Mouse (Mus musculus) heart, embryonic 16.5 days (tissue): ENCODE data around the gene D630003M21Rik. TPM values are rescaled to one million over a fixed set of nuclear protein-coding genes. Genes with fewer than 3 reads are reported as not detected.

ENCODE experiments used
- ATAC-seq: fragments of 200-750 bp; cut with Nextera tagmentation; replicated peaks from 2 replicates; pipeline ENCODE4 v1.8.0; 2017; ENCODE audit warnings: moderate number of reproducible peaks; ENCODE audit not compliant: insufficient read depth, low FRiP score; ENCODE audit errors: extremely low read depth
- H3K27ac ChIP-seq: fragments of 300-500 bp; sonication (generic); 2 replicates; pipeline ENCODE4 v1.5.1; 2014; ENCODE audit warnings: mild to moderate bottlenecking, low read length, control low read depth, moderate library complexity
- H3K27me3 ChIP-seq: fragments of 300-500 bp; sonication (generic); 2 replicates; pipeline ENCODE4 v1.6.1; 2014; ENCODE audit warnings: low read length, mixed read lengths; ENCODE audit not compliant: control insufficient read depth, insufficient read depth
- H3K36me3 ChIP-seq: fragments of 300-500 bp; sonication (generic); 2 replicates; pipeline ENCODE4 v1.6.1; 2014; ENCODE audit not compliant: control insufficient read depth, insufficient read depth
- H3K4me1 ChIP-seq: fragments of 300-500 bp; sonication (generic); 2 replicates; pipeline ENCODE4 v1.6.1; 2014; ENCODE audit warnings: low read length, mixed read lengths; ENCODE audit not compliant: control insufficient read depth, insufficient read depth
- H3K4me2 ChIP-seq: fragments of 300-500 bp; sonication (generic); 2 replicates; pipeline ENCODE4 v1.6.1; 2014; ENCODE audit warnings: low read depth, mild to moderate bottlenecking, control low read depth, low read length
- H3K4me3 ChIP-seq: fragments of 300-500 bp; sonication (generic); 2 replicates; pipeline ENCODE4 v1.5.1; 2014; ENCODE audit warnings: mild to moderate bottlenecking, control low read depth, low read length
- H3K9ac ChIP-seq: fragments of 300-500 bp; sonication (generic); 2 replicates; pipeline ENCODE4 v1.6.1; 2014; ENCODE audit warnings: low read length, control low read depth
- H3K9me3 ChIP-seq: fragments of 300-500 bp; sonication (generic); replicated peaks from 2 replicates; pipeline ENCODE4 v1.6.1; 2016; ENCODE audit warnings: low read length; ENCODE audit not compliant: control insufficient read depth
- WGBS: fragments of 180-500 bp; shearing (Covaris S2); extraction: QIAGEN DNeasy Blood & Tissue Kit; methylation state at CpG from one replicate; pipeline ENCODE4 v1.1.7; 2014; 5-methylcytosine and 5-hydroxymethylcytosine counted together
- polyA plus RNA-seq: library from polyadenylated mRNA; unstranded; fragments of >200 nt; fragmentation: Nextera tagmentation; extraction: Ambion mirVana; gene quantifications from 2 replicates; pipeline ENCODE4 v1.2.1, GENCODE M21; 2015

The D630003M21Rik gene
- polyA plus RNA-seq, result 2.2 and 2.5 TPM in 2 replicates

DNA sequence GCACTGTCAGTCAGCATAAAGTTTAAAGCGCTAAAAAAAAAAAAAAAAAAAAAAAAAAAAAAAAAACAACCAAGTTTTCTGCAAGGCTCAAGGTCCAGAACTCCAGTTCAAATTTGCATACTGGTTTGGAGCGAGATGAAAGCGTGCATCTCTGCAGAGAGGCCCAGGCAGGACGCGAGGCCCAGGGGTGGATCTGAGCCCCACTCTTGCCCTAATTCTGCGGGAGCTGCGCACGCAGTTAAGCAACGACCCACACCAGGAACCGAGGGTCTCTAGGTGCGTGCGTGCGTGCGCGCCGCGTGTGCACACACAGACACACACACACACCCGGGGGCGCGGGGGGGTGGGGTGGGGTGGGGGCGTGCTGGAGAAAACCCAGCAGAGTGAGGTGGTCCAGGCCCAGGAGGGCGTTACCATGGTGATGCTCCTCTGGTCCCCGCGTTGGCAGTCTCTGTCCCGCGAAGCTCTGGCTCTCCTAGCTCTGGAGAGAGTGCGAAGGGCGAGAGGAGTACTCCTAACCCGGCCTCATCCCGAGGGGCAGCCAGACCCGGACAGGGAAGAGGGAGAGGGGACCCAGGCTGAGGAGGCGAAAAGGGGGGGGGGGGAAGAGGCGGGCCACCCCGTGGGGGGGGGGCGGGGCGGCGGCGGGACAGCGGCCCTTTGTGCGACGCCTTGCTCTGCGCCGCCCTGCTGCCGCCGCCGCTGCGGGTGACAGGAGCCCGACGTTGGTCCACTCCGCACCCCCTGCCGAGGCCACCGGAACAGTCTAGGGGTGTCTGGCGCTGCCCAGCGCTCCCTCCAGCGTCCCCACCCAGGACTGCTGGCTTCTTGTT is at the start of gene D630003M21Rik:
Gene D630003M21Rik (minus strand): TSS at position 553 of the 833 bp plus-strand sequence.
- peak within 1 kb of the TSS; percentile 79 for H3K4me2 ChIP-seq
- H3K36me3 ChIP-seq, result no peaks in the 10 kb centered on the region
- ATAC-seq, result peak; percentile 46
- peaks cover 6% of the 10 kb centered on the region; the same call in 1 of the 2 replicates for H3K4me1 ChIP-seq
- 1% methylated on average over 44 of the region's 55 CpGs for WGBS
- peak within 1 kb of the TSS; percentile 47 for H3K4me3 ChIP-seq
- H3K27ac ChIP-seq, result no peak within 1 kb of the TSS
- H3K9ac ChIP-seq, result peak within 1 kb of the TSS; percentile 61
- H3K9me3 ChIP-seq, result no peaks in the 10 kb centered on the region
- H3K27me3 ChIP-seq, result peaks cover 5% of the 10 kb centered on the region

DNA sequence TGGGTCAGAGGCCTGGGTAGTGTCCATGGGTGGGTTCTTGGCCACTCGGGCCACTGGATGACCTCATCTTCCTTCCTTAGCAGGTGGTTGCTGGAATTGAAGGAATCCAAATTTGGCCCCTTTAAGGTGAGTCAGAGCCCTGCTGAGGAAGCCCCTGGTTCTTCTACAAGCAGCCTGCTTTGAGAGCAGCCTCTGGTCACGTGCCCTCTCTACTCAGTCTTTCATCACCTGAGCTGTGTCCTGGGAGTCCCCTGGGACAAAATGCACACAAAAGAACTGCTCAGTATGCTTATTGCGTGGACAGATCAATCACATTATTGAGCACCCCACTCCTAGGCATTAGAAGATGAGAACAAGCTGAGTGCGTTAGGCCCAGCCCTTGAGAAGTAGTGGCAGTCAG is 47.9 kb upstream of the D630003M21Rik start:
- H3K4me1 ChIP-seq, result no peaks in the 10 kb centered on the region
- H3K4me2 ChIP-seq, result no peak overlapping the region
- no peak overlapping the region for H3K4me3 ChIP-seq
- no peak overlapping the region for H3K27ac ChIP-seq
- no peaks in the 10 kb centered on the region for H3K36me3 ChIP-seq
- no peak overlapping the region for H3K9ac ChIP-seq
- 58% methylated on average over 4 of the region's 4 CpGs for WGBS
- no peaks in the 10 kb centered on the region for H3K9me3 ChIP-seq
- no peak for ATAC-seq
- no peaks in the 10 kb centered on the region for H3K27me3 ChIP-seq

DNA sequence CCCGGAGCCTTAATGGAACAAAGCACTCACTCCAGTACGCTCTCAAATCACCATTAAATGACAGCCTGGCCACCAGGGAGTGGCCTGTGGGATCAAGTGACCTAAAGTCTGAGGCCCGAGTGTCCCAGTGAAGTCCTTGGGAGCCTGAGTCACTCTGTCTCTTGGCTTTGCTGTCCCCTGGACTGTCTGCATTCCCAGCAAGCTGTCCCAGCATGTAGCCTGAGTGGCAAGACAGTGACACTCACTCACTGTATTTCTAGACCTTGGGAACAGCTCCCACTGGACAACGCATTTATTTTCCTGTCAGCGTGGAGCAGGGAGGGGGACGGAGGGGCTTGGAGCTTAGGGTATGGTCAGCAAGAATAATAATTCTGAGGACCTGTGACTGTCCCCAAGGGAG is 47.4 kb upstream of the D630003M21Rik start:
- no peaks in the 10 kb centered on the region for H3K27me3 ChIP-seq
- no peak for ATAC-seq
- H3K4me3 ChIP-seq, result no peak overlapping the region
- no peaks in the 10 kb centered on the region for H3K36me3 ChIP-seq
- no peak overlapping the region for H3K9ac ChIP-seq
- 62% methylated on average over 6 of the region's 6 CpGs for WGBS
- no peak overlapping the region for H3K27ac ChIP-seq
- no peak overlapping the region for H3K4me2 ChIP-seq
- no peaks in the 10 kb centered on the region for H3K4me1 ChIP-seq
- H3K9me3 ChIP-seq, result no peaks in the 10 kb centered on the region

DNA sequence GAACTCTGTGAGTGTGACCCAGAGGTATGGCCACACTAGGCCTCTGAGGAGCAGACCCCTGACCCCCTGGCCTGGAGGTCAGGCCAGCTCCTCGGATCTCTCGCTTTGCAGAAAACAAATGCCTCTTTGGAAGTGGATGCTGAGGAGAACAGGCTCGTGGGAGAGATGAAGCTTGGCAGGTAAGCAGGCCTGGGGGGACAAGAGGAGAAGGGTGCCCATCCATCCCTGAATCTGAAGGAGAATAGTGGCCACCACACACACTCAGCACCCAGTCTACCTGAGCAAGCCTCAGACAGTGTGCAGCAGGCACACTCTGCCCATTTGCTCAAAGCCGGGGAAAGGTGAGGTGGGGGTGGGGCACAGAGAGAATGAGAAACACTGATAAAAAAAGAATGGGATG is 46.8 kb upstream of the D630003M21Rik start:
- WGBS, result 81% methylated on average over 4 of the region's 4 CpGs
- Histone ChIP-seq H3K27me3 (no peaks in the 10 kb centered on the region), H3K36me3 (no peaks in the 10 kb centered on the region), H3K4me1 (no peaks in the 10 kb centered on the region), H3K27ac (no peak overlapping the region), H3K9ac (no peak overlapping the region), H3K4me3 (no peak overlapping the region), H3K4me2 (no peak overlapping the region), H3K9me3 (no peaks in the 10 kb centered on the region)
- no peak for ATAC-seq

DNA sequence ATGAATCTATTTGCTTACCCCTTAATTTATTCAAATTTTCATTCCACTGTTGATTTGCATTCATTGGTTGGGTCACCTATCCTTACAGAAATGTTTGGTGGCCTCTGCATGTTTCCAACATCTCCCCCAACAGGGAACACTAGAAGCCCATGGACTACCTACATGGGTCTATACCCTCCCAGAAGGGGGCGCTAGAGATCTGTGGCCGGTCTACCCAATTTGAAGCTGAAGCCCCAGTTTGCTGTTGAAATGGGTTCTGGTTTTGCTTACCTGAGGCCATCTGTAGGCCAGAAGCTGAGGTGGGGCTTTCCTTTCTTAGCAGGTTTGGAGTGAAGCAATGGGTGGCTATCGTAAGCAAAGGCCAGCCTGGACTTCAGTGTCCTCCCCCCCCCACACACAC is 46.3 kb upstream of the D630003M21Rik start:
- Histone ChIP-seq H3K36me3 (no peaks in the 10 kb centered on the region), H3K27ac (no peak overlapping the region), H3K9me3 (no peaks in the 10 kb centered on the region), H3K9ac (no peak overlapping the region), H3K4me3 (no peak overlapping the region), H3K4me2 (no peak overlapping the region), H3K4me1 (no peaks in the 10 kb centered on the region), H3K27me3 (no peaks in the 10 kb centered on the region)
- ATAC-seq, result no peak
- 90% methylated on average over 3 of the region's 3 CpGs for WGBS

DNA sequence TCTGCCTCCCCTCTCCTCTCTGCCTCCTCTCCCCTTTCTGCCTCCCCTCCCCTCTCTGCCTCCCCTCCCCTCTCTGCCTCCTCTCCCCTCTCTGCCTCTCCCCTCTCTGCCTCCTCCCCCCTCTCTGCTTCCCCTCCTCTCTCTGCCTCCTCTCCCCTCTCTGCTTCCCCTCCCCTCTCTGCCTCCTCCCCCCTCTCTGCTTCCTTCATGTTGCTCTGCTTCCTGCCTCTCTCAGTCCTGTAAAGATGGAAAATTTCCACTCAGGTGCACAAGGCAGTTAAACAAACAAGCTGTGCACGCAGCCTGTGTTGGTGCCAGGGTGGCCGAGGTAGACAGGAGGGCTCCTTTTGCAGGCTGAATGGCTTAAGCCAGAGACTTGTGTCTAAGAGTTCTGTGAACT is 44.6 kb upstream of the D630003M21Rik start:
- Histone ChIP-seq H3K9me3 (no peaks in the 10 kb centered on the region), H3K36me3 (no peaks in the 10 kb centered on the region), H3K27ac (no peak overlapping the region), H3K4me3 (no peak overlapping the region), H3K4me2 (no peak overlapping the region), H3K9ac (no peak overlapping the region), H3K27me3 (no peaks in the 10 kb centered on the region), H3K4me1 (no peaks in the 10 kb centered on the region)
- no peak for ATAC-seq
- WGBS, result 30% methylated on average over 2 of the region's 2 CpGs

DNA sequence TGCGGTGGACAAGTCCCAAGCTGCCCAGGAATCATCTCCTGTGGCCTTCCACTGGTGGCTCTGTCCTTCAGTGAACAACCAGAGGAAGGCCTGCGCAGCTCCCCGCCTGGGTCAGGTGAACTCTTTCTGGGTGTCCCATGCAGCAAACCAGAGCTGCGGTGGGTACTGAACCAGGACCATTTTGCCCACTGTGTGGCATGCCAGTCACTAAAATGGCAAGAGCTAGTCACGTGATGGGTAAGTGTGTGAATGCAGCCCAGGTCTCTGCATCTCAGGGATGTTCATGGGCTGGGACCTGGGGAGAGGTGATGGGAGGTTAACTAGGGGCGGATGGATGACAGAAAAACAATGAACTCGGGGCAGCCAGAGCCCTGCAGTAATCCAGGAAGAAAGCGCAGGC is 41.0 kb upstream of the D630003M21Rik start:
- WGBS, result 80% methylated on average over 8 of the region's 8 CpGs
- Histone ChIP-seq H3K4me3 (no peak overlapping the region), H3K36me3 (no peaks in the 10 kb centered on the region), H3K27ac (no peak overlapping the region), H3K9ac (no peak overlapping the region), H3K9me3 (no peaks in the 10 kb centered on the region), H3K4me1 (0 out of 2 replicates have a peak, but pooled peaks cover 5% of the 10 kb centered on the region), H3K27me3 (no peaks in the 10 kb centered on the region), H3K4me2 (no peak overlapping the region)
- no peak for ATAC-seq

DNA sequence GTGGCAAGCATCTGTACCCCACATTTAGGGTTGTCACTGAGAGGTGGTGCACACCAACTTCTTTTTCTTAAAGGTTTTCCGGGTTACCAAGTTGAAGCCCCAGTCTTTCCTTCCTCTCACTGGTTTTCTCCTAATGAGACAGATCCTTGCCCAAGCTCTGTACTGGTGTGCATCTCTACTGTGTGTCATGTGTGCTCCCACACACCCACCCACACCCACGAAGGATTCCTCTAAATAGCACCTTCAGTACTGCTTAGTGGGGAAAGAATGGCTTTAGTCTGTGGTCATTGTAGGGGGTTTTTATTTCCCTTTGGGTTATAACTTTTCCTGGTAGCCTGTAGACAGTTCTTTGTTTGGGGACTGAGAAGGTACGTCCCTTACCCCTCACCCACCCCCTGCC is 35.9 kb upstream of the D630003M21Rik start:
- Histone ChIP-seq H3K9ac (no peak overlapping the region), H3K36me3 (no peaks in the 10 kb centered on the region), H3K4me3 (no peak overlapping the region), H3K27me3 (peaks cover 2% of the 10 kb centered on the region; the same call in 1 of the 2 replicates), H3K27ac (no peak overlapping the region), H3K4me2 (no peak overlapping the region), H3K4me1 (0 out of 2 replicates have a peak, but pooled peaks cover 5% of the 10 kb centered on the region), H3K9me3 (no peaks in the 10 kb centered on the region)
- 81% methylated on average over 3 of the region's 3 CpGs for WGBS
- ATAC-seq, result no peak

DNA sequence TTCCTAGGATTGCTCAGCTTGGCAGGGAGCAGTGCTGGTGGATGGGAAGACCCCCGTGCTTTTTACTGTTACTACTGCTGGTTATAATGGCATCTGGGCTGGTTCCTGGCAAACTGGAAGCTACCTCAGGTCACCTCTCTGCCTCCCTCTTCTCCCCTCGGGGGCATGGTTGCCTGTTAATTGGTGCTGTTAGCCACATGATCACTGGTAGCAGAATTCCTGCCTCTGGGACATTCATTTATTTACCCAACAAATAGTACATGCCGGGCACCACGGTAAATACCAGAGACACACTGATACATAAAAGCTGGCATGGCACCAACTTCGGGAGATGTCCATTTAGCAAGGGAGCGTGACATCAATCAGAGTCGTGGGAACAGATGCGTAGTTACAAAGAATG is 30.5 kb upstream of the D630003M21Rik start:
- H3K27me3 ChIP-seq, result peaks cover 3% of the 10 kb centered on the region; the same call in 1 of the 2 replicates
- H3K36me3 ChIP-seq, result no peaks in the 10 kb centered on the region
- H3K9me3 ChIP-seq, result no peaks in the 10 kb centered on the region
- no peak for ATAC-seq
- no peak overlapping the region for H3K4me3 ChIP-seq
- no peak overlapping the region for H3K27ac ChIP-seq
- WGBS, result 70% methylated on average over 8 of the region's 8 CpGs
- H3K4me1 ChIP-seq, result peaks cover 2% of the 10 kb centered on the region; the same call in 1 of the 2 replicates
- no peak overlapping the region for H3K9ac ChIP-seq
- H3K4me2 ChIP-seq, result no peak overlapping the region
